Mouse (Mus musculus) midbrain, embryonic 11.5 days (tissue): ENCODE results near the gene Mum1. TPM values are rescaled to one million over a fixed set of nuclear protein-coding genes. Genes with fewer than 3 reads are reported as not detected.
A peak's percentile ranks its signal among the peaks of the same experiment; 100 is the strongest.

Experiments
- ATAC-seq: fragments of 200-750 bp; cut with Nextera tagmentation; 2 replicates; pipeline ENCODE4 v1.8.0; 2017; ENCODE audit warnings: moderate TSS enrichment, moderate library complexity; ENCODE audit not compliant: low FRiP score
- DNase-seq: peaks from one replicate; pipeline ENCODE4 v3.0.0; 2015; ENCODE audit warnings: low spot score; ENCODE audit errors: missing footprints
- H3K27ac ChIP-seq: fragments of 300-500 bp; sonication (generic); 2 replicates; pipeline ENCODE4 v1.5.1; 2014; ENCODE audit warnings: low read depth, low read length
- H3K27me3 ChIP-seq: fragments of 300-500 bp; sonication (generic); 2 replicates; pipeline ENCODE4 v1.6.1; 2014; ENCODE audit warnings: mild to moderate bottlenecking, low read length, moderate library complexity, mixed read lengths; ENCODE audit not compliant: control insufficient read depth, insufficient read depth
- H3K36me3 ChIP-seq: fragments of 300-500 bp; sonication (generic); 2 replicates; pipeline ENCODE4 v1.6.1; 2014; ENCODE audit warnings: mild to moderate bottlenecking, low read length, moderate library complexity, mixed read lengths; ENCODE audit not compliant: control insufficient read depth, insufficient read depth
- H3K4me1 ChIP-seq: fragments of 300-500 bp; sonication (generic); 2 replicates; pipeline ENCODE4 v1.6.1; 2014; ENCODE audit warnings: low read length; ENCODE audit not compliant: control insufficient read depth, insufficient read depth
- H3K4me2 ChIP-seq: fragments of 300-500 bp; sonication (generic); 2 replicates; pipeline ENCODE4 v1.6.1; 2014; ENCODE audit warnings: mild to moderate bottlenecking, moderate library complexity
- H3K4me3 ChIP-seq: fragments of 300-500 bp; sonication (generic); 2 replicates; pipeline ENCODE4 v1.5.1; 2014; ENCODE audit warnings: low read depth, low read length
- H3K9ac ChIP-seq: fragments of 300-500 bp; sonication (generic); 2 replicates; pipeline ENCODE4 v1.6.1; 2014; ENCODE audit warnings: low read length
- H3K9me3 ChIP-seq: fragments of 300-500 bp; sonication (generic); 2 replicates; pipeline ENCODE4 v1.6.1; 2016; ENCODE audit warnings: low read length; ENCODE audit not compliant: control insufficient read depth
- WGBS: fragments of 180-500 bp; shearing (Covaris S2); extraction: QIAGEN DNeasy Blood & Tissue Kit; methylation state at CpG from one replicate; pipeline ENCODE4 v1.1.7; 2014; 5-methylcytosine and 5-hydroxymethylcytosine counted together
- polyA plus RNA-seq: library from polyadenylated mRNA; unstranded; fragments of >200 nt; fragmentation: Nextera tagmentation; extraction: Ambion mirVana; gene quantifications from 2 replicates; pipeline ENCODE4 v1.2.1, GENCODE M21; 2014

Gene Mum1
- polyA plus RNA-seq, 1 experiment from 2014 or later: 142 TPM

DNA sequence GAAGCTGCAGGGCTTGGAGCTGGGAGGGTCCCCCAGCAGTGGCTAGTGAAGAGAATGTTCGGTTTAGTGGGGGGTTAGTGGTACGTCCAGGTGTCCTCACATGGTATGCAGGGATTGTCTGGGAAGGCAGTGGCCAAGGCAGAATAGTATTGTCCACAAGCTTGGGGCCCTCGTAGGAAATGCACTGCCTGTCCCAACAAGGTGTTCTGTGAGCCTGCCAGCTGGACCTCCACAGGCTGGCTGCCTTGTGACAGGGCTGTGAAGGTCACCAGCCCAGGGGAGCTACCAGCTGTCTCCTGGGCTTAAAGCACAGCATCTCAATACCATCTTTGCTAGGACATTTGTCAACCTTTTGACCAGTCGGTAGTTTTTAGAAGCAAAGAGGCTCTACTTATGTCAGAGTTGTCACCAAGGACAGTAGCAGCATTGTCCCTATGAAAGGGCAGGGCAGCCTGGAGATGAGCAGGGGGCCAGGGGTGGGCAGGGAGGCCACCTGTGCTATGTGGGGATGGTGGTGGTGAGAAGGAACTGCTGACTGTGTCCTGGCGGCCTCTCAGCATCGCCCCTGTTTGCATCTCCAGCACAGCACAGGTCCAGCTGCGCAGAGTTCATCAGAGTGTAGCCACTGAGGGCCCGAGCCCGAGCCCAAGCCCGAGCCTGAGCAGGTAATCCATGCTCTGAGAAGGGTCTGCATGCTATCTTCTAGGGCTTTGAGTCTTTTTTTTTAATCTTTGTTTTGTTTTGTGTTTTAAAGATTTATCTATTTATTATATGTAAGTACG lies 26.4 kb downstream of the Mum1 start:
- Histone ChIP-seq H3K4me2 (no peak overlapping the region), H3K27me3 (no peaks in the 10 kb centered on the region), H3K27ac (no peak overlapping the region), H3K4me1 (peaks cover 11% of the 10 kb centered on the region), H3K36me3 (peaks cover 7% of the 10 kb centered on the region), H3K9me3 (no peaks in the 10 kb centered on the region), H3K4me3 (no peak overlapping the region), H3K9ac (no peak overlapping the region)
- 91% methylated on average over 11 of the region's 11 CpGs for WGBS
- no peak for DNase-seq
- ATAC-seq: no peak

DNA sequence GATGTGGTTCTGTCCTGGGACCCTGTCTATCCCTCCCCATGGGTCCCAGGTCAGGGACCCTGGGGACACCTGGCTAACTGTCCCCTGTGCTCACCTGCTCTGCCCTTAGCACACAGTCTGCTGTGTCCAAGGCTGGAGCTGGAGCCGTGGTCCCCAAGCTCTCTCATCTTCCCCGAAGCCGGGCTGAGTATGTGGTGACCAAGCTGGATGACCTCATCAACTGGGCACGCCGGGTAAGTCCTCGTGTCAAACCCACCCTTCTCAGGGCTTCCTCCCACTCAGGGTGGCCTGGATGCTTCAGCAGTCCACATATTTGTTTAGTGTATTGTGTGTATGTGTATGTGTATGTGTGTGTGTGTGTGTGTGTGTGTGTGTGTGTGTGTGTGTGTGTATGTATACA lies 27.3 kb downstream of the Mum1 start:
- ATAC-seq (no peak), DNase-seq (no peak)
- no peak overlapping the region for H3K27ac ChIP-seq
- H3K4me3 ChIP-seq: no peak overlapping the region
- peaks cover 9% of the 10 kb centered on the region for H3K36me3 ChIP-seq
- H3K4me1 ChIP-seq: peaks cover 11% of the 10 kb centered on the region
- 91% methylated on average over 6 of the region's 6 CpGs for WGBS
- no peaks in the 10 kb centered on the region for H3K9me3 ChIP-seq
- H3K9ac ChIP-seq: no peak overlapping the region
- H3K4me2 ChIP-seq: no peak overlapping the region
- H3K27me3 ChIP-seq: no peaks in the 10 kb centered on the region

DNA sequence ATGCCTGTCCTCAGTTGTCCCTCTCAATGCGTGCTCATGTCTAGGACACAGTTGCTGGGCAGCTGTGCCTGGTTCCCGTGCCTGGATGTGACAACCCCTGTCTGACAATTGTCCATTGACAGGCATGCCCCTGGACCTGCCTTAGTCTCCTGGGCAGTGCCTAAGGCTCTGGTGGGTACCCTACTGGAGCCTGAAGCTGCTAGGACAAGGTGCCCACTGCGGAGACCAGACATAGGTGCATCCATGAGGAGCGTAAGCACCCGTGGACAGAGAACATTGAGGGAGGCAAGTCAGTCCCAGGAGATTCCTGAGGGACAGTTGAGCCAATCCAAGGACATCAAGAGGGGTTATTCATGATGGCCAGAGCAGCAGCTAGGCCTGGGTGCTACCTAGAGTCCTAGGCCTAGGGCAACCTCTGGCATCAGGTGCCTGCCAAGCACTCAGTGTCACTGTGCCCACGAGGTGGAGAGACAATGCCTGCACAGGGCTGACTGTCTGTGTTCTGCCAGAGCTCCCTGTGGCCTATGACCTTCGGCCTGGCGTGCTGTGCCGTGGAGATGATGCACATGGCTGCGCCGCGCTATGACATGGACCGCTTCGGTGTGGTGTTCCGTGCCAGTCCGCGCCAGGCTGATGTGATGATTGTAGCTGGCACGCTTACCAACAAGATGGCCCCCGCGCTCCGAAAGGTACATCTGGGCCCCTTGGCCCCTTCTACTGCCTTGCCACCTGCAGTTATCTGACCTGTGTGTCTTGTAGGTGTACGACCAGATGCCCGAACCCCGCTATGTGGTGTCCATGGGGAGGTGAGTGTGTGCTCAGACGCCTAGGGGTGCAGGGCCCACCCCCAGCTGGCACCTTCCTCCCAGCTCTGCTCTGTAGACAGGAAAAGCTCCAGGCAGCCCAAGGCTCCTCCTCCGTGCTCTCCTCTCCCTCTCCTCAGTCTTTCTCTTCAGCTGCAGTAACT lies 28.4 kb downstream of the Mum1 start:
- Histone ChIP-seq H3K9ac (no peak overlapping the region), H3K4me2 (no peak overlapping the region), H3K9me3 (no peaks in the 10 kb centered on the region), H3K36me3 (peaks cover 9% of the 10 kb centered on the region), H3K4me1 (peaks cover 19% of the 10 kb centered on the region), H3K4me3 (no peak overlapping the region), H3K27me3 (no peaks in the 10 kb centered on the region), H3K27ac (no peak overlapping the region)
- DNase-seq: no peak
- WGBS: 97% methylated on average over 26 of the region's 26 CpGs
- no peak for ATAC-seq

DNA sequence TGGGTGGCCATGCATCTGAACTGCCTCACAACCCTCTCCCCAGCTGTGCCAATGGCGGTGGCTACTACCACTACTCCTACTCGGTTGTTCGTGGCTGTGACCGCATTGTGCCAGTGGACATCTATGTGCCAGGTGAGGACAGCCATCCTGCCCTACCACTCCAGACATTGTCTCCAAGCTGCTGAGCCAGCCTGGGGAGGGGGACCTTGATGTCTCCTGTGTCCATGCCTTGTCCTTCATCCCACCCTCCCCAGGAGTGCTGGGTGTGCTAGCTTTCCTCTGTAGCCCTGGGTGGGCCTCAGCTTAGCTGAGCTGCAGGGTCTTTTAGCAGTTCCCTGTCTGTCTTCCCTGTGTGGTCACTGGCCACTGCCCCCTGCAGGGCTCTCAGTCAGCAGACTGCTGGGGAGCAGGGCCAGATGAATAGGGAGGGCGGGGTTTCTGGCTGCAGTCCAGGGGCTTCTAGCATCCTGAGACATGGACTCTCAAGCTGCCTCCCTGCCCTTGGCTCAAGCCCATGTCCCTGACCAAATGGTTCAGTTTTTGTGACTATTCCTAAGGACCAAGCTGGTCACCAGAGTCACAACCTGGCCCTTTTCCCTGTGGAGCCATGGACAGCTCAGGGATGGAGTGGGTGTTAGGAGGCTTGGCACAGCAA lies 29.8 kb downstream of the Mum1 start:
- Histone ChIP-seq H3K27me3 (no peaks in the 10 kb centered on the region), H3K4me2 (no peak overlapping the region), H3K9ac (no peak overlapping the region), H3K9me3 (no peaks in the 10 kb centered on the region), H3K4me3 (no peak overlapping the region), H3K36me3 (peaks cover 9% of the 10 kb centered on the region), H3K27ac (no peak overlapping the region), H3K4me1 (peaks cover 23% of the 10 kb centered on the region)
- DNase-seq: no peak
- ATAC-seq: no peak
- WGBS: 84% methylated on average over 5 of the region's 5 CpGs

DNA sequence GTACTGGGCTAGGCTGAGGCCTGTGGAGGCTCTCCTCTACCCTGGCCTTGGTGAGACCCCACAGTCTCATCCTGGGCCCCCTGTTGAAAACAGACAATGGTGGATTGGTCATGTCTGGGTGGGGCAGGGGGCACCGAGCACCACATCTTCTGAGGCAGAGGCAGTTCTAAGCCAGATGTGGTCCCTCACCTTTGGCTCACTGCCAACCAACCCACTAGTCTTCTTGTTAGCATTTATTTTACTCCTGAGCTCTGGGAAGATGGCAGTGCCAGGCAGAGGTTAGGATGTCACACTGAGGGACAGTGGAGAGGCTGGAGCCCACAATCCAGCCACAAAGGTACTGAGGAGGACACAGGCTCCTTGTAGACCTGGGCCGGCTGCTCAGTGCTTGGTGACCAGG lies 31.7 kb downstream of the Mum1 start:
- peaks cover 30% of the 10 kb centered on the region for H3K4me1 ChIP-seq
- no peaks in the 10 kb centered on the region for H3K9me3 ChIP-seq
- DNase-seq: no peak
- H3K4me3 ChIP-seq: no peak overlapping the region
- H3K4me2 ChIP-seq: no peak overlapping the region
- no peak overlapping the region for H3K27ac ChIP-seq
- no peaks in the 10 kb centered on the region for H3K27me3 ChIP-seq
- 91% methylated on average over 2 of the region's 2 CpGs for WGBS
- no peak for ATAC-seq
- H3K36me3 ChIP-seq: peaks cover 9% of the 10 kb centered on the region
- H3K9ac ChIP-seq: no peak overlapping the region

DNA sequence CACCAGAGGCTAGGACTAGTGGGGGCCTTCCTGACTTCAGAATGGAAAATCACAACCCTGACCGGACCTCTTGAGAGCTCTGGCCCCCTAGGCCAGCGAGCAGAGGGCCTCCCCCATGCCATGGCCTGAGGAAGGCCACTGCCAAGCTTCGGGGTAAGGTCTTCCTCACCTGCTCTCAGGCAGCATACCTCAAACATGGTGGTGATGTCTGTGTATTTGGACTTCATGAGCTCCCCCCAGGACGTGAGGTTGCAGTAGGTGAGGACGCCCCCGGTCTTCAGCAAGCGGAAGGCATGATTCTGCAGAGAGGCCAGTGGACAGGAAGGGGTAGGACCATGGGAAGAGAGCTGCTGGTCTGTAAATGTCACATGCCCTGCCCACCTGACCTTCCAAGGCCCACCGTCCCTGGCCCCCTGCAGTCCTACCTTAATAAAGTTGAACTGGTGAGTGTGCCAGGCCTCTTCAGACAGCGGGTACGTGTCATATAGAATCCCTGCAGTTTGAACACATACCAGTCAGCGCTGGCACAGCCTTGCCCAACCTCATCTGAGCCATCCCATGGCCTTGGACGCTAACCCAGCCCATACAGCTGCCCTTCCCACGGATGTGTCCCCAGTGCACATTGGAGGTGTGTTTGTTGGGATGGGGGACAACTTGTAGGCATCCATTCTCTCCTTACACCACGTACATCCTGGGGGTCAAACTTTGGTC lies 32.7 kb downstream of the Mum1 start:
- Histone ChIP-seq H3K27me3 (no peaks in the 10 kb centered on the region), H3K4me1 (peaks cover 30% of the 10 kb centered on the region), H3K4me3 (no peak overlapping the region), H3K36me3 (peaks cover 9% of the 10 kb centered on the region), H3K9ac (no peak overlapping the region), H3K4me2 (no peak overlapping the region), H3K27ac (no peak overlapping the region), H3K9me3 (no peaks in the 10 kb centered on the region)
- 92% methylated on average over 14 of the region's 14 CpGs for WGBS
- DNase-seq (no peak), ATAC-seq (no peak)

DNA sequence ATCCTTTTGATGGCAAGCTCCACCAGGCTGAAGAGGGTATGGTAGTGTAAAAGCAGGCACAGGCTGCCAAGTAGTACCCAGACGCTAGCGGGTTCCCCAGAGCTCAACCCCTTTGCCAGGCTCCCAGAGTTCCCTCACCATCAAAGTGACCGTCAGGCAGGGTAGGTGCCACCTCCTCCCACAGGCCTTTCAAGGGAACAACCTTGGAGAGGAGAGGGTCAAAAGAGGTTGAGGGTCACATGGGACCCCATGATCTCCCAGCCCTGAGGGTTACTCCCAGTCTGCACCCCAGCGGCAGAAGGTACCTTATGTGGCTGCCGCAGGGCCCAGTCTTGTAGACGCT lies 33.2 kb downstream of the Mum1 start:
- no peak for ATAC-seq
- Histone ChIP-seq H3K27me3 (no peaks in the 10 kb centered on the region), H3K27ac (no peak overlapping the region; the same call in 1 of the 2 replicates), H3K9me3 (no peaks in the 10 kb centered on the region), H3K4me2 (peak overlapping the region; percentile 71), H3K4me1 (peaks cover 30% of the 10 kb centered on the region), H3K36me3 (peaks cover 4% of the 10 kb centered on the region; the same call in 1 of the 2 replicates), H3K9ac (no peak overlapping the region), H3K4me3 (no peak overlapping the region)
- 77% methylated on average over 6 of the region's 6 CpGs for WGBS
- DNase-seq: no peak

DNA sequence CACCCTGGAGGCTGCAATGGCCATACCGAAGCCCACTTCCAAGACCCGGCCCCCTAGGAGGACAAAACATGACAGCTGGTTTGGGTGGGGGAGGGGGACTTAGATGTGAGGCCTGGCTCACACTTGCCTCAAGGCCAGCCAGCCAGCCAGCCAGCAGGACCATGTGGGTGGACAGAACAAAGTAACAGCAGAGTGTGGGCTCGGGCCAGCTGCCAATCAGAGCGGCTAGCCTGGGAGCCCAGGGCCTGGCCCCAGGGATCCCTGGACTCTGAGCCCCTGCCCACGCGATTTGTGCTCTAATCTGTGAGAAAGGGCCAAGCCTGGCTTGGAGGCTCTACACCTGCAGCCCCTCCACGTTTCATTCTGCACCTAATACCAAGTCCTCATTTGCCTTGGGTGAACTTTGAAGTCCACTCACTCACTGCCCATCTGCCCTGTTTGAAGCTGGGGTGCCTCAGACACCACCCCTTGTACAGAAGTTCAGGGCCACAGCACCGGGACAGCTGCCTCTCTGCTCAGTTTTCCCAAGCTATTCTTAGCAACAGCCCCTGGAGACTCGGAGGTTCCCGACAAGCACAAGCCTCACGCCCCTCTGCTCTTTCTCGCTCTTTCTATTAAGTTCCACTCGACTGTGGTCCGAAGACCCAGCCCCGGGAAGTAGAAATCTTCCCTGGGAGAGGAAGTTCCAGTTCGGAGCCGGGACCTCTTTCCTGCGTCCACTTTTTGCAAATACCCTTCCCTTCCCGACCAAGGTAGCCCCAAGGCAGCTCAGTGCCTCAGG lies 33.8 kb downstream of the Mum1 start:
- Histone ChIP-seq H3K27ac (peak overlapping the region; percentile 90), H3K9me3 (no peaks in the 10 kb centered on the region), H3K4me3 (peak overlapping the region; percentile 36), H3K36me3 (peaks cover 4% of the 10 kb centered on the region; the same call in 1 of the 2 replicates), H3K27me3 (no peaks in the 10 kb centered on the region), H3K9ac (peak overlapping the region; percentile 63), H3K4me1 (peaks cover 30% of the 10 kb centered on the region), H3K4me2 (peak overlapping the region; percentile 71)
- peak; percentile 94 for DNase-seq
- 4% methylated on average over 19 of the region's 19 CpGs for WGBS
- ATAC-seq: no peak
